Mouse (Mus musculus): ENCODE data around the gene Lingo2.

Lingo2 gene

DNA sequence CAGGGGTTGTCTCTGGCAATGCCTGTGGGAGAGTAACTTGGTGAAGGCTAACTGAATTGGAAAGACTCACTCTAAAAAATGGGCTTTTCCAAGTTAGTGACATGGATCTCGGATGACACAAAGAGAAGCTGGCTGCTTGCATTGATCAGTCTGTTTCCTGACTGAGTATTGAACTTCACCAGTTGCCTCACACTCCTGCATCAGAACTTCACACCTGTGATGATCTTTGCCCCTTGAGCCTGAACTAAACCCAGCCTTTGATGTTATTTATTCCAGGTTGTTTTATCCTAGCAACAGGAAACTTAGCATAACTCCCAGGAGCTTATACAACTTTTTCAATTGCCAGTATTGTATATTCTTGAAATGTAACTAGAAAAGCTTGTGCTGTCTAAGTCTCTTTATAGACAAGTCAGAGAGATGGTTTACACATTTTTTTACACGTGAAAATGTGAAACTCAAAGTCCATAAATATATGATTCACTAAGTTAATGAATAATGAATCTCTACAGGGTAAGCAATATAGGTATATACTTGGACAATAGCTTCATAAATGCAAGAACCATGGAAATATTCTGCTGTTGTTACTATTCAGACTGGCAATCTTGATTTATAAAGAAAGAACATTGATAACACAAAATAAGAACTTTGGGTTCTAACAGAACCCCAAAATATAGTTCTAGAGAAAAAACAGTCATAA, 410.7 kb downstream of the Lingo2 start:
- DNase-seq: no peak

DNA sequence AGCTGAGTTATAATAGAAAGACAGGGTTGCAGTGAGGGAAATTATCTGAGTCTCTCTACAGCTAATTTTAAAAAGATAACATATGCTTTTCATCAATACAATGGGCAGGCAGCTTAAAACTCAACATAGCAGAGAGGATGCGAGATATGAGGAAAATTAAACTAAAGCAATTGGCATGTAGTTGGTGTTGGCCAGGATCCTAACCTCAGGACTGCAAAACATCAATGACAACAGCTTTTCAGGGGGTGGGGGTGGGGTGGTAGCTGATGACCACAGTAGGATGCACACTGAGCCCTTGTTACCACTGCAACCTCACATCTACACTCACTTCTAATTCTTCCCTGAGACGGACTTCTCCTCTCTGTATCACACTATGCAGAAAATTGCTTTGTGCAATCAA, 417.7 kb downstream of the Lingo2 start:
- no peak for DNase-seq

GRCm38 (mm10) chr4:36490255-36490654, 461.3 kb downstream of the Lingo2 start:
- no peak for DNase-seq

GRCm38 (mm10) chr4:36435211-36435610, 516.3 kb downstream of the Lingo2 start:
- DNase-seq: no peak

- no peak for DNase-seq
Observed at GRCm38 (mm10) chr4:36426192-36426591, 525.4 kb downstream of the Lingo2 start.

DNA sequence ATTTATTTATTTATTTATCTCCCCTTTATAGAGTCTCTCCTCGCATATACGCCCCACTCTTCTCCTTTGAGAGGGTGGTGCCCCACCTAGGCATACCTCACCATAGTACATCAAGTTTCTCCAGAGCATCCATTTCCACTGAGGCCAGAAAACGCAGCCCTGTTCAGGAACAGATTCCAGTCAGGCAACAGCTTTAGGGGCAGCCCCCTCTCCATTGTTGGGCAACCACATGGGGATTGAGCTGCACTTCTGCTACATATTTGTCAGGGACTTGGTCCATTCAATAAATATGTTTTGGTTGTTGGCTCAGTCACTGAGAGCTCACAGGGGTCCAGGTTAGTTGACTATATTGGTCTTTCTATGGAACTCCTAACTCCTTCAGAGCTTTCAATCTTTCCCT, 544.2 kb downstream of the Lingo2 start:
- DNase-seq: no peak

DNA sequence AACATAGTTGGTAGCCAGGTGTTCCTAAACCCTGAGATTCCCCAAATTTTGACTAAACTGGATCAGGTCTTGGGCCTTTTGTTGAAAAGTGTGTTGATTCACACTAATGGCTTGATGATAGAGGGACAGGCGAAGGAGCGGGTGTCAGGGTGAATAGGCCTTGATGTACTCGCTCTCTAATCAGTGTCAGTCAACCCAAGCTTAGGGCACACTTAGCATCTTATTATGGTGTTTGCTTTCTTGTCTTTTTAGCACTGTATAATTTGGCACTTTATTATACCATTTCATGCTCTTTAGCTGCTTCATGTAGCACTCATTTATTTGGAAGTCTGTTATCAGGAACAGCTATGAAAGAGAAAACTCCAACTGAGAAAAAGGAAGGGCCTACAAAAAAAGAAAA, 582.6 kb downstream of the Lingo2 start:
- no peak for DNase-seq

DNA sequence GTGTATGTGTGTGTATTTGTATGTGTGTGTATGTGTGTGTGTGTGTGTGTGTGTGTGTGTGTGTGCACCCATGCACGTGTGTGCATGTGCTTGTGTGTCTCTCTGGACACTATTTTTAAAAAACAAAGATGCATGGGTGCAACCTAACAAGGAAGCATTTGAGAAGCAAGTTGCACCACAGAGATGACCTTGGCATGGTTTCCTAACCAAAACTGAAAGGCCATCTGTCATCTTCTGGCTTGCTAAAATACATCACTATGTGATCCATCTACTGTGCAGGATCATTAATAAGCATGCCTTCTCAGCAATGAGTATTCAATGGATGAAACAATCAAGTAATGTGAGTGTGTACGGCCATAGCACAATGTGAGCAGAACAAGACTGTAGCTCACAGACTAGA, 597.1 kb downstream of the Lingo2 start:
- DNase-seq: no peak

- DNase-seq: no peak
Observed at GRCm38 (mm10) chr4:36331741-36332140, 619.8 kb downstream of the Lingo2 start.

- DNase-seq: no peak
Observed at GRCm38 (mm10) chr4:36325603-36326002, 625.9 kb downstream of the Lingo2 start.

DNA sequence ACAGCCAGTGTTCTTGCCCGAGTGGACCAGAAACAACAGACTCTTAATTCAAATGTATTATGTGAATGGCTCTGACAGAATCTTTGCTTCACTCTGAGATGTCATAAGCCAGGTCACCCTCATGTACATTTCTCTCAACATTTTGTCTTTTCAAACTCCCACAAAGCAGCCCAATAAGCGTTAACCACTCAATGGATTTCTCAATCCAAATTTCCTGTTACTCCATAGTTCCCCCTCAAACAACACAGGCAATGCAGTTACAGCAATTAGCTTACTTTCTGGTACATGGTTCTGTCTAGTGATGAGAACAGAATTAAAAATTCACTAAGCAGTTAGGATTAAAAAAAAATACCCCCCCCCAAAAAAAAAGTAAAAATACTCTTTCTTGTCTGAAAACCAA, 638.5 kb downstream of the Lingo2 start:
- DNase-seq: no peak

DNA sequence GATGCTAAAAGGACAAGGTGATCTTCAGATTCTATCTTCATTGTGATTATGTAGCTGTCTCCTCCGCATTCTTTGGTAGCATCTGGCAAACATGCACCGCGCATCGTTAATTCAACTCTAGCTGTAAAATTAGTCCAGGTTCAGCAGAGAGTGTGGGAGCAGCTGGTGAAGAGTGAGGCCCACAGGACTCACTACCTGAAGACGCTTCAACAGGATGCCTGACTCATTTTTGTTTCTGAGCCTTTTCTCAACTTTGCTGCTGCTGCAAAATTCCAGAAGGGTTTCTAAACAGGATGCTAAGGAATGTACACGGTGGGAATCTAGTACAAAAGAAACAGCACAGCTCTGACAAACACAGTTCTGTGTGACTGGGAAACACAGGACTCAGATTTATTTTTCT, 640.1 kb downstream of the Lingo2 start:
- no peak for DNase-seq

DNA sequence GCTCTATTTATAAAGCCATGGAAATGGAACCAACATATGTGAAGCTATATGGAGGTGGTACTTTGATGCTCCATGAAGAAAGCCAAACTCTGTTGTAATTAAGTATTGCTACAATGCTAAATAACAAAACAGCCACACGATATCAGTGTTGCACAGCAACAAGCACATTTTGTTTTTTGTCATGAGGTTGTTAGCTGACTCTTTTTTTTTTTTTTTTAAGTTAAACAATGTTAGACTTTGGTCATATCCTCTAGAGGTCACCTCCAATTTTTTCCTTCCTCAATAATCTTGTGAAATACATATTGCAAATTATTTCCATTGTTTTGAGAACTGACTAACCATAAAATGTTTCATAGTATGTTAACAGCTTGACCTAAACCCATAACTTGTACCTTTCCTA, 646.3 kb downstream of the Lingo2 start:
- DNase-seq: no peak

DNA sequence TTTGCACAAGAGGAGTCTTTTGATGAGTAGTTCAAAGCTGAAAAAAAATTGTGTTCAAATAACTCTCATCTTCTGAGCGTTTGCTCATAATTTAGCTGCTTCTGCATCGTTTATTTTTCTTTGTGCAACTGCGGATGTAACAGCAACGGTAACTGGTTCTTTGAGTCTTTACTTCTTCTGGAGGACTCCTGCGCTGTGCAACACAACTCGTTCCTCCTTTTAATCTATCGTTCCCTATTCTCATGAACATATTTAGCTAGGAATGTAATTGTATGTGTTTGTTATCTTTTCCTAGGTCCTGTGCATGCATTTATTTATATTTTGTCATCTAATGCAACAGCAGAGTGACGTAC, 661.9 kb downstream of the Lingo2 start:
- no peak for DNase-seq

DNA sequence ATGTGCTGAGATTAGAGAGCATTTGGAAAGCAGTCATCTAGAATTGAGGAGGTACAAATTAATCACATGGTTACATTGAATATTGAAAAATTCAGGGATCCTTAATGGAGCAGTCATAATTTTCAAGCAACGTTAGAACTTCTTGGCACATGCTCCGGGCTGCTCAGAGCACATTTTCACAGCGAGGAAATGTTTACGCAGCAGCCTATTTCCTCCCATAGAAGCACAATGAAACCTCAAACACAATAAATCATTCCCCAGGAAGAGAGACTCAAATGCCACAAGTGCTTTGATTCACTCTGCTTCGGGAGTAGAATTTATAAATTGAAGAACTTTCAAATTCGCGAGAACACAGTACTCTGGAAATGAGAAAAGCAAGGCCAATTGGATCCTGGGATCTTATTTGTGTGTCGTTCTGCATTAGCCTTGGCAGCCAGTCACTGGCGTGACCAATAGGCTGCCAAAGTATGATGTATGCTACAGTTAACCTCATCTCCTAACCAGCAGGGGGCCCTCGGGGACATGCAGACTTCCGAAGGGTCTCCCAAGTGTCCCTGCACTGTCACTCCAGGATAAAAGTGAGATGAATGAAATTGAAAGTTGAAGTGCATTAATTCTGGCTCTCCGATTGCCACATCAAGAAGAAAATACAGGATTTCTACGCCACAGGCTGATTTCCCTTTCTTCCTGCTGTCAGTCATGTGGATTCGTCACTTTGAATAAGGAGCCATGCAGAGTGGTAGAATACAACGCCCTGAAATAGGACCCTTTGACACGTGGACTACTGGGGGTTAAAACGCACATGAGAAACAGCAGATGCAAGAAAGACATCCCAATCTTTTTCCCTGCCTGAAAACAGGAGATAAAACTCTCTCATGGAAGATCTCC, 662.5 kb downstream of the Lingo2 start:
- DNase-seq: peak; percentile 73

DNA sequence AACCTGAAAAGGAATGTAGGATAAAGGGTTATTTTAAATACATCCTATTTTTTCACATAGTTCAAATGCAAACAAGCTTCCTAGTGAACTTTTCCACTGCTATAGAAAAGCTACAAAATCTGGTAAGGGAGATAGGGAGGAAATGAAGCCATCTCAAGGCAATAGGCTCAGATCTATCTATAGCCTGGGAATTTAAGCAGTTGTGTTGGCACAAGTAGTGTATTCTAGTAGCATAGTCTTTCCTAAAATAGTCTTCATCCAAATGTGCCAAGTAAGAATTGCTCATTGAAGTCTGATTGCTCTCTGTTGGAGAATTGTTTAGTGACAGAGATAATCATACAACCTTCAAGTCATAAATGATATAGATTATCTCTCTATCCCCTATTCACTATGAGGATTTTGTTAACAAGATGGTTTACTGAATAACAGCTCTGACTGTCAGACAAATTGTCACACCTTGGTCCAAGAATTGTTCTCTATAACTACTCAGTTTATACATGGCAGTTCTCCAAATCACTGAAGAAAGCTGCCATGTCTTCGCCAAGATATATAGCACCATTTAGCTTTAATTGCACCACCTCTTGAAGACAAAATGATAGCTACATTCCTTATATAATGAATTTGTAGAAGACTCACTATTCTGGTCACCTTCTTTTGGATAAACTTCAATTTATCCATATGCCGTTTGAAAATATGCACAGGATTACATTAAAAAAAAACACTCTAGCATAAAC, 688.9 kb downstream of the Lingo2 start:
- no peak for DNase-seq

GRCm38 (mm10) chr4:36186231-36186922, 765.2 kb downstream of the Lingo2 start:
- no peak for DNase-seq

DNA sequence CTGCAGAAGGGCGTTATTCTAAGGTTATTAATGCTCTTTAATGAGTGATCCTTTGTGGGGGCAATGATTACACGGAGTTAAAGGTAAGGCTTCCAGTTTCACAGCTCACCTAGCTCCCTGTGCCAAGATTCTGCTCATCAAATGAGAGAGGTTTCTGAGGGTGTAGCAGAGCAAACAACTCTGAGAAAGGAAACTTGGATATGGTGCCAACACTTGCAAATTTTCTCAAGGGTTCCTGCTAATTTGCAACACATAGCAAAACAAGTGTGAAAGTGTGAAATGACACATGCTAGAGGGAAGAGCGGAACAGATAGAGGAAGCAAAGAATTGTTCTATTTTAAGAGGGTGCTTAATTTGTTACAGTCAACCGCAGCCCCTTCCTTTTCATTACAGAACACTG, 767.9 kb downstream of the Lingo2 start:
- DNase-seq: no peak

DNA sequence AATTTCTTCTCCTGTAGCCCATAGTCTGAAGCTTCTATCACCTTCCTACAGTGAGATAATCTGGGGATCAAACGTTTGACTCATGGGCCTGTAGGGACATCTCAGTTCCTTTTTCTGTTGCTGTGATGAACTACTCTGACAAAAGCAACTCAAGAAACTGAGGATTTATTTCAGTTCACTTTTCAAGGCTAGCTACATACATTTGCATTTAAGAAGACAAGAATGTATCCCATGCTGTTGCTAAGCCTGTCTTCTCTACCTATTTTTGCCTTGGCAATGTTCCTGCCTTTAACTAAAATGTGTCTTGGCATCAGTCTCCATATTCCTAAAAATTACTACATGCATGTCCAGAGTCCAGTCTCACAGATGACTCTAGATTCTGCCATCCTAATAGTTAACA, 781.4 kb downstream of the Lingo2 start:
- no peak for DNase-seq

DNA sequence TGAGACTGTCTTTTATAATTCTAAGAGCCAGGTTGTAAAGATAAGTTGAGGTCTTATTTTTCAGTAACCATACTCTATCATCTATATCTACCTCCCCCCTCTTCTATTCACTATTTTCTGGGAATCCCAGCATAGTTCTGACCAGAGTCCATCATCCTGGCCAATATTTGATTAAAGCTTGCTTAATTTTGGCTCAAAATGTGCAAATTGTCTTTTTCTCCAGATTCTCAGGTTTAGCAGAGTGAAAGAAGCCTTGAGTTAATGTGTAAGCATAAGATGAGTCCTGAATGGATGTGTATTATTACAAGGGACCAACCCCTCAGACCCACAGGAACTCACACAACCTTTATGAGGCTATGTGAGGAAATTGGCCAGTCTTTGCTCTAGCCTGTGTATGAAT, 820.2 kb downstream of the Lingo2 start:
- DNase-seq: no peak

DNA sequence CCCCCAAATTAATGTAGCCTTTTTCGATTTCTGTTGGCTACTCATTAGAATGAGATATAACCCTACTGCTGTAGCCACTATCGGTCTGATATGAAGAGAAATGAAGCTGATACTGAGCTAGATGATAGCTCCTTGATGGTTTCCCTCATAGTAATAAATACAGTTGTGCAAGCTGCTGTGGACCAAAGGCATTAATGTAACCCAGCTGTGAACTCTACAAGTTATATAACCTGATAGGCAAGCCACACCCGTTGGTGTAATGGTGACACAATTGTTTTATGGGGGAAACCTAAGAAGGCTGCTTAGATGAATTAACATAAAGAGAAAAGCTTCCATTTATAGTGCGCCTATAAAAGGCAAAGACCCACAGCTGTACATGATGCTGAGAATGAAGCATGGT, 856.1 kb downstream of the Lingo2 start:
- no peak for DNase-seq

GRCm38 (mm10) chr4:36081095-36081852, 870.3 kb downstream of the Lingo2 start:
- DNase-seq: no peak

Measured in lung, postnatal 36 days (tissue).